Mouse (Mus musculus) ovary, postnatal 14 days (tissue): ENCODE measurements around the gene Gm28047.
"Not testable (repeated sequence)": the region's sequence is repeated elsewhere in the genome, so short reads cannot be mapped to it uniquely, and the experiment has no call there.

ENCODE experiments used
- DNase-seq: peaks from one replicate; pipeline ENCODE4 v3.0.0; 2022; ENCODE audit warnings: low spot score

Gene Gm28047

GRCm38 (mm10) chr15:102620765-102621164, 4.1 kb downstream of the Gm28047 start:
- DNase-seq = no peak

GRCm38 (mm10) chr15:102619486-102619885, 5.4 kb downstream of the Gm28047 start:
- no peak for DNase-seq

GRCm38 (mm10) chr15:102617654-102618053, 7.2 kb downstream of the Gm28047 start:
- no peak for DNase-seq

DNA sequence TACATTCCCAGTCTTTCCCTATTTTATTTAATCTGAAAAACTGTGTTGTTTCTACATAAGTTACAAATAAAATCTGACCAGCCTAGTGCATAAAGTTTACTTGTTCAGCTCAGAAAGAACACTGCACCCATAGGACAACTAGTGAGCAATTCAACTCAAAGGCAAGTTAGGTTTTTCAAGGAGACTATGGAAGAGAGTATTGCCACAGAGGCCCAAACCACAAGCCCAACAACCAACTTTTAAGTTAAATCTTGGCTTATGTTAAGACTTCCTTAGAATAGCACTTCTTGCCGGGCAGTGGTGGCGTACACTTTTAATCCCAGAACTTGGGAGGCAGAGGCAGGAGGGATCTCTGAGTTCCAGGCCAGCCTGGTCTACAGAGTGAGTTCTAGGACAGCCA, 8.7 kb downstream of the Gm28047 start:
- DNase-seq = no peak

GRCm38 (mm10) chr15:102614224-102614623, 10.6 kb downstream of the Gm28047 start:
- no peak for DNase-seq

- no peak for DNase-seq
These were observed 11.9 kb downstream of the Gm28047 start for GRCm38 (mm10) chr15:102612966-102613365.

DNA sequence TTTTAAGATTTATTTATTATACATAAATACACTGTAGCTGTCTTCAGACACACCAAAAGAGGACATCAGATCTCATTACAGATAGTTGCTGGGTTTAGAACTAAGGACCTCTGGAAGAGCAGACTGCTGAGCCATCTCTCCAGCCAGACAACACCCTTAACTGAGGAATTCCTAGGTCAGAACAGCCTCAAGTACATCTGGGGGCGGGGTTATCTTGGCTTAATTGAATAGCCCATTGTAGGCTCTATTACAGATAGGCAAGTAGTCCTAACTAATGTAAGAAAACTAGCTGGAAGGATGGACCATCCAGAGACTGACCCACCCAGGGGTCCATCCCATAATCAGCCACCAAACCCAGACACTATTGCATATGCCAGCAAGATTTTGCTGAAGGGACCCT, 16.3 kb downstream of the Gm28047 start:
- not testable (repeated sequence) for DNase-seq

- DNase-seq = no peak
These were observed 30.7 kb downstream of the Gm28047 start for GRCm38 (mm10) chr15:102593996-102594656.

GRCm38 (mm10) chr15:102592674-102593073, 32.2 kb downstream of the Gm28047 start:
- DNase-seq = no peak

- DNase-seq = no peak
These were observed 34.3 kb downstream of the Gm28047 start for GRCm38 (mm10) chr15:102590567-102590966.

- DNase-seq = no peak
These were observed 35.0 kb downstream of the Gm28047 start for GRCm38 (mm10) chr15:102589826-102590225.

- DNase-seq = no peak
These were observed 39.4 kb downstream of the Gm28047 start for GRCm38 (mm10) chr15:102585501-102585900.

DNA sequence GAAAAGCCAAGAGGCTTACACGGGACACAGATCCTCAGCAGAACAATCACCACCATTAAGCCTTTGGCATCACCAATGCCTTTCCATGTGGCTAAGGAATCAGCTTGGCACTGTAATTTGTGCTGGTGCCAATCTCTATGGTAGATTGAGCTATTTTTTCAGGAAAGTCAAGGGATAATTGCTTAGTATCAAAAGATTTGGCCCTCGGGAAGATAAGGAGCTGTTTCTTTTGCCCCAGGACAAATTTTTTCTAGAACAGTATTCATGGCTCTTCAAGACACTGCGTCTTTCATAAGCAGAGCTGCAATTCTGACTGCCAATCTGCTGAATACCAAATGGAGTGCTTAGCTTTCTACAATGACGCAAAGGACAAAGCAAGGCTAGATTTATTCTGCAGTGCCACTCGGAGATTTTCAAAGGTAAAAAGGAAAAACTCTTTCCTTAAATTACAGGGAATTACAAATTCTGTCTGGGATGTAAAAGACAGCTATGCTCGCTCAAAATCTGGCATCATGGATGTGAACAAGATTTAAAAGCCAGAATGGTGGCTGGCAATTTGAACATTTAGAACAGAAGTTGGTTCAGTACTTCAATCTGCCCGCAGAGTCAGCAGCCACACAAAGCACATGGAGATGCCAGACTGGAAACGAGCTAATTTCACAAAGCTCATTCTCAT, 41.0 kb downstream of the Gm28047 start:
- DNase-seq = no peak

DNA sequence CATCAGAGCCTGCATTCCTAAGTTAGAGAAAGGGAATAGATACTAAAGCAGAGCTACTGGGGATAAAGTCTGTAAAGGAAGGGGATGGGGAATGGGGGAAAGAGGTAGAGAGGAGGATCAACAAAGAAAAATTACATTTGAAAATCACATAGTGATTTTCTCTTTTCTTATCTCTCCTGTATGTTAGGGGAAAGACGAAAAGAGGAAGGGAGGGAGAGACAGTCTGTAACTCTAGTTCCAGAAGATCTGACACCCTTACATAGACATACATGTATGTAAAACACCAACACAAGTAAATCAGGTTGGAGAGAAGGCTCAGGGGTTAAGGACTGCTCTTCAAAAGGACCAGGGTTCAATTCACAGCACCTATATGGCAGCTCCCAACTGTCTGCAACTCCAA, 43.7 kb downstream of the Gm28047 start:
- DNase-seq = no peak

DNA sequence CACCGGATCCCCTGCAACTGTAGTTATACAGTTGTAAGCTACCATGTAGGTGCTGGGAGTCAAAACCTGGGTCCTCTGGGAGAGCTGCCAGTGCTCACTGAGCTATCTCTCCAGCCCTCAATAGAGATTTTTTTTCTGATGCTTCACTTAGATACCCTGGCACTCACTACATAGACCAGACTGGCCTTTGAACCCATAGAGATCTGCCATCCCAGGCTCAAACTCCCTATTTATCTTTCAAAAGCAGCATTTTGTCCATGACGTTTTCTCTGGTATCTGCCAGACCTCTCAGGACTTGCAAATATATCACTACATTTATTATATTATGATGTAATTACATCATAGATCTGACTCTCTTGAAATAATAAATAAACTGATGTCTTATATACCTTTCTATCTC, 46.5 kb downstream of the Gm28047 start:
- no peak for DNase-seq

DNA sequence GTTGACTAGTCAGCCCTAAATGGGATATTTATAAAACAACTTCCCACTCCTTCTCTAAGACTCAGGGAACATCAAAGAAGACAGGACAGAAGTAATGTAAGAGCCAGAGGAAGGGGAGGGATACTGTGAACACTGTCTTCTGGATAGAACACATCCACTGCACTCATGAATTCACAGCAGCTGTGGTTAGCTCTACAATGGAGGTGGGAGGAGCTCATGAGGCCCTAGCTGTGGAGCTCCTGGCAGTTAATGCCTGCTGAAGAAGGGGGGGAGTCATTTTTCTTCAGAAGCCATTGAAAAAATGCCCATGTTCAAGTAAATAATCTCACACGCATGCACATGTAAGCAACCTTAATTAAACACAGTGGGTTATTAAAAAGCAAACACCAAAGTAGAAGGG, 47.9 kb downstream of the Gm28047 start:
- no peak for DNase-seq

GRCm38 (mm10) chr15:102572081-102572480, 52.8 kb downstream of the Gm28047 start:
- no peak for DNase-seq

GRCm38 (mm10) chr15:102567849-102568248, 57.0 kb downstream of the Gm28047 start:
- DNase-seq = no peak

- DNase-seq = no peak
These were observed 61.2 kb downstream of the Gm28047 start for GRCm38 (mm10) chr15:102563681-102564080.

DNA sequence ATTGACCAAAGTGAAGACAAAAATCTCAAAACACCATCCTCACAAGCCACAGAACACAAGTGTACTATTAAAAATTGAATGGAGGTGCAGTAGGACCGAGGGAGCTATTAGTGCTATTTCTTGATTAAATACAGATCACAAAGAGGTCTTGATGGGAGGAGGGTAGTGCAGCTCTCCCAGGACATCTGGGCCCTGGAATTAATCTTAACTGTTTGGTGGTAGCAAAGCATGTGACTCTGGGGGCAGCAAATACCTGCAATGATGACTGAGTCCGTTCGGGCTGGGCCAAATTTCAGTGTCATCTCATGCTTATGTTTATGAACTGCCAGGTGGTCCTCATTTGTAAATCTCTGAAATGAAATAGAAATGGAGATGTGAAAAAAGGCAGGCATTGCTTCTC, 61.8 kb downstream of the Gm28047 start:
- no peak for DNase-seq

DNA sequence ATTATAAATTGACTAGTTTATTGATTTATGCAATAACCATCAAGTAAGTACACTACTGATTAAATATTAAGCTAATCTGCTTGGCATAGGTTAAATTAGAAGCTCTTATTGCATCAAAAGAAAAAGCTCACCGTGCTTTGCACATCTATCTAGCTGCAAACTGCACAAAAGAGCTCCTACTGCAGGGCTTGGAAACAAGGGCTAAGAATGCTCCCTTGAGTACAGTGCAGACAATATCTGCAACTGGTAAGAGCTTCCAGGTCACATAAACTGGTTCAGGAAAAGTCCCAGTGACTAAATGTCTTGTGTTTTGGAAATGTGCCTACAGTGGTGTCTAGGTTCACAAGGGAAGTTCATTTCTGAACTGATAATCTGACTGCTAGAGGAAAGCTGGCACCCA, 62.4 kb downstream of the Gm28047 start:
- no peak for DNase-seq

- DNase-seq = no peak
These were observed 67.3 kb downstream of the Gm28047 start for GRCm38 (mm10) chr15:102557580-102557979.

DNA sequence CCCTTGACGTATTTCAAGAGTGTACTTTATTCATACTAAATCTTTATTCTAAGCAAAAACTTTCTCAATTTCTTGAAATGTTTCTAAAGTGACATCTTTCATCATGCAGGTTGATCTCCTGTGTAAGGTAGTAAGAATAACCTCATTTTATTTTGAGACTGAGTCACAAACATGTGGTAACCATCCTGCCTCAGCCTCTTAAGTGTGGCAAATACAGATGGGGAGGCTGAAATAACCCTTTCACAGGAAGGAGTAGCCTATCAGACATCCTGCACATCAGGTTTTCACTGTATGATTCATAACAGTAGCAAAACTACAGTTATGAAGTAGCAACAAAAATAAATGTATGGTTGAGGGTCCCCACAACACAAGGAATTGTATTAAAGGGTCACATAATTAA, 69.3 kb downstream of the Gm28047 start:
- DNase-seq = no peak

DNA sequence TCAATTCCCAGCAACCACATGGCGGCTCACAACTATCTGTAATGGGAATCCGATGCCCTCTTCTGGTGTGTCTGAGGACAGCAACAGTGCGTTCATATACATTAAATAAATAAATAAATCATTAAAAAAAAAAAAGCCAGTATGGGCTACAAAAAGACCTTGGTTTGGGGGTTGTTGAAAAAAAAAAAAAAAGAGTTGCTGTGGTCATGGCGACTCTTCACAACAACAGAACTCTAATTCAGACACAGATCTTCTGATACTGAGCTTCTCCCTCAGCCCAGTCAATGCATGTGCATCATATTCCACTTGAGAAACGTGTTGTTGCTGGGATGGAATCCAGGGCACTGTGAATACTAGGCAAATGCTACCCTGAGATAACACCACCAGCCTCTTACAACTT, 72.3 kb downstream of the Gm28047 start:
- DNase-seq = no peak
